Mouse (Mus musculus): ENCODE data around the gene Crcp.
A peak's percentile ranks its signal among the peaks of the same experiment; 100 is the strongest.

The Crcp gene

GRCm38 (mm10) chr5:130029142-130029897, at the start of gene Crcp, which contains the start of gene Asl:
Gene Crcp (plus strand): TSS chr5:130029290.
Gene Asl (minus strand): TSS chr5:130029247.
- DNase-seq (ENCODE audit: low spot score): peak; percentile 80

DNA sequence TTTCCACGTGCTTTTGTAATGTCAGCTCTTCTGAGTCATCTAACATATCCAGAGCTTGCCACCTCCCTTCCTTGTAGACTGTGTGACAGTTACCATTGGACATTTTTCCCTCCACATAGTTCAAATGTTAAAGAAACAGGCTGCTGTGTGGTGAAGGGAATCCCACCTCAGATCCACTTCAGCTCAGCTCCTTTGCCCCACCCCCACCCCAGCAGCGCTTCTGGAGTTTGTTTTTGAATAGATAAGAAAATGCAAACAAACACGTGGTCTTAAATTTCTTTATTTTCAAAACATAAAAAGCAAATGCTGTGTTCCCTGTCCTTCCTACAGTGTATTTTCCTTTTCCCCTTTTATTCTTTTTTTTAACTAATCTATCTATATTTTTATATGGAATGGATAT, 48.9 kb upstream of the Crcp start:
- DNase-seq (ENCODE audit: low spot score): no peak

DNA sequence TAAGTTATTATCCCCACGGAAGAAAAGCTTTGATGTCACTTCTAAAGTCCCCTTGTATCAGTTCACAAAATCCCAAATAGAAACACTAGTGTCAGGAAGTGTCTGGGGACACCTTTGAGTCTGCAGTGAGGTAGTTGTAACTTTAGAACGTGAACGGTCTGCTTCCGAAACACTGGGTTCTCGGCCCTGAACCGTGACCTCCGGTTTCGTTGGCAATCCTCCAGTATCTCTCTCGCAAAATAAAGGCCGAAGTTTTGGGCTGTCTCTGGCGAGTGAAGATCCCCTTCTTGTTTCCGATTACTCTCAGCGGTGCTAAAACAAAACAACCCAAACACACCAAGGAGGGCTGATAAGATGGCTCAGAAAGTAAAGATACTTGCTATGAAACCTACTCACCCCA, 39.7 kb upstream of the Crcp start:
- no peak for DNase-seq (ENCODE audit: low spot score)

DNA sequence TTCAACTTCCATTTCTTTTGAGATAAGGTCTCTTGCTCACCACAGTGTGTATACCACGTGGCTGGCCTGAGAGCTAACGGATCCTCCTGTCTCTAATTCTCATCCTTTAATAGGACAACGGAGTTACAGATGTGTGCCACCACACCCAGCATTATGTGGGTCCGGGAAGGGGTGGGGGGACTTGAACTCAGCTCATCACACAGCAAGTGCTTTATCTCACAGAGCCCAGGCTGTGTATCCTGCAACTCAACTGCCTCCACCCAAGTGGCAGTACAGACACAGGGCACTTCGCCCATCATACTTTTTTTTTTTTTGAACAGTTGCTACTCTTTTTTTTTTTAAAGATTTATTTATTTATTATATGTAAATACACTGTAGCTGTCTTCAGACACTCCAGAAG, 37.2 kb upstream of the Crcp start:
- no peak for DNase-seq (ENCODE audit: low spot score)

GRCm38 (mm10) chr5:129993374-129993773, 35.7 kb upstream of the Crcp start:
- no peak for DNase-seq (ENCODE audit: low spot score)

GRCm38 (mm10) chr5:129994989-129995388, 34.1 kb upstream of the Crcp start:
- no peak for DNase-seq (ENCODE audit: low spot score)

GRCm38 (mm10) chr5:129997700-129998099, 31.4 kb upstream of the Crcp start:
- DNase-seq (ENCODE audit: low spot score): no peak

DNA sequence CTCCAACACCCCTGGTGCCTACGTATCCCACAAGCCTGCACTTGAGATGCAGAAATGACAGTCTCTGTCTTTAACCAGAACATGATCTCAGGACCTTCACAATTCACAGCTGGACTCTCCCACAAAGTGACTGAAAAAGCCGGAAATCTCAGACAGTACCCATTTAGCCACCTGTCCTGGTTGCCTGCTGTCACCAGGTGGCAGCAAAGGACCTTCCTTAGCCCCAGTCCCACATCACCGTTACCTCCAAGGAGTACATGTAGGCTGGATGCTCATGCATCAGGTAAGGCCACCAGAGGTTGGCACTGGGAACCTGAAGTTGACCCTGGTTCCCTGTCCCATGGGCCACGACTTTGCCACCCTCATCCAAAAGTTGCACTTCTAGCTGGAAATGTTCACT, 30.0 kb upstream of the Crcp start:
- peak; percentile 59 for DNase-seq (ENCODE audit: low spot score)

DNA sequence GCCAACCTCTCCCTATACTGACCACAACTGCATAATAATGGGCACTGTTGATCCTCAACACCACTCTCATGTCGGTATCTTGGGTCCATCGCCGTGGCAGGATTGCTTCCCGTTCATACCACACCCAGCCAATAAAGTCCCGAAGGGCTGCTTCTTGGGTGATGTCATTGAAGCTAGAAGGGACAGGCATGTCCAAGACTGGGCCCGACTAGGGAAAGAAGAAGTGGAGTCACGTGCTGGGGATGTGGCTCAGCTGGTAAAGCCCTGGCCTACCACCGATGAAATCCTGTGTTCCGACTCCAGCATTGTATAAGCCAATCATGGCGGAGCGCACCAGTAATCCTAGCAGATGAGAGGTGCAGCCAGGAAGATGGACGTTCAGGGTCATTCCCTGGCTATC, 28.4 kb upstream of the Crcp start:
- DNase-seq (ENCODE audit: low spot score): no peak

DNA sequence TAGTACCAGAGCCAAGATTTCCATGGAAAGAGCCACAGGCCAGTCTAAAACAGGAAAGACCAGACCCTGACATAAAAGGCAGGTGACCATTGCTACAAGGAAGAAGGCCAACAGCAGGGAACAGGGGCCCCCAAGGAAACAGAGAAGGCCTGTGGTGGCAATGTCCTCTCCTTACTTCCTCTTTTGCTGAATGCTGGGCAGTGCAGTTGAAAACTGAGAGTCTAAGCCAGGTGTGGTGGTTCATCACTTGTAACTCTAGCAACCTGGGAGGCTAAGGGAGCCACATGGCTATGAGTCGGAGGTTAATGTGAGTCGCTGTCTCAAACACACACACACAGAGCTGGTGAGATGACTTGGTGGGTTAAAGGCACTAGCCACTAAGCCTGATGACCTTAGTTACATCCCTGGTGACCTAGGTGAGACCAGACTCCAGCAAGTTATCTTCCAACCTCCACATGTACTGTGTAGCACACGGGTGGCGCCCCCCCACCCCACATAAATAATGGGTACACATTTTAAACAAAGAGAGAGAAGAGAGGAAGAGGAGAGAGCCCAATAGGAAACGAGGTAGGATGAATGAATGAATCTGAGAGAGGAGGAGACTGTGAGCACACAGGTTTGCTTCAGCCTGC, 27.6 kb upstream of the Crcp start:
- no peak for DNase-seq (ENCODE audit: low spot score)

- peak; percentile 50 for DNase-seq (ENCODE audit: low spot score)
Measured at GRCm38 (mm10) chr5:130002301-130003146, 26.6 kb upstream of the Crcp start, which contains the start of gene Gusb. Gene Gusb (minus strand): TSS chr5:130003049.

DNA sequence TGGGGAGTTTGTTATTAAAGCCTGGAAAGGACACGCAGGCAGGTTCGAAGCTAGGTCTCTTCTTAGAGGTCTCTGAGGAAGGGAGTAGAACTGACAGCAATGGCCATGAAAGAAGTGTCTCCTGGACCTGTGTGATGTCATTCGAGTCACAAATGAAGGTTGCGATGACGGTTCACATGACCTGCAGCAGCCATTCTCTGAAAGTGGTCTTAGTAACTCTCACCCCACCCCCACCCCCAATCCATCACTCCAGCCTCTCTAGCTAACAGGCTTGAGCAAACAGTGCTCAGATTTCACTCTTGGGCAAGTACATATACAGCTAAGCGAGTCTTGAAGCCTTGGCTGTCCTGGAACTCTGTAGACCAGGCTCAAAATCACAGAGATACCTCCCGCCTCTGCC, 25.9 kb upstream of the Crcp start:
- no peak for DNase-seq (ENCODE audit: low spot score)

GRCm38 (mm10) chr5:130007344-130007743, 21.7 kb upstream of the Crcp start:
- DNase-seq (ENCODE audit: low spot score): no peak

DNA sequence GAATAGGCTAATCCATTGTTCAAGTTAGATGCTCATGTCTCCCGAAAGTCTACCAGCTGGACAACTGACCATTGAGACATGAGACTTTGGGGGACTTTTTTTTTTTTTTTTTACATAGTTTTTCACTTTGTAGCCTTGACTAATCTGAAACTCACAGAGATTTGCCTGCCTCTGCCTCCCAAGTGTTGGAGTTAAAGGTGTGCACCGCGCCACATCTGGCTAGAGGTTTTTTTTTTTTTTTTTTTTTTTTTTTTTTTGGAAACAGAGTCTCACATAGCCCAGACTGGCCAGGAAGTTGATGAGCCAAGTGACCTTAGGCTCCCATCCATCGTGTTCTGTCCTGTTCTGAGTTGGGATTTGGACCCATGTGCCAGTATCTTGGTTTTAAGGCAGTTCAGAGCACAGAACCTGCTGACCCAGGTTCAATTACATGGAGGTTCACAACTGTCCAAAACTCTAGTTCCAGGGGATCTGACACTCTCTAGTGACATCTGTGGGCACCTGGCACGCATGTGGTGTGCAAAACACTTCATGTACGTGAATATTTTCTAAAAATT, 21.0 kb upstream of the Crcp start:
- no peak for DNase-seq (ENCODE audit: low spot score)

- DNase-seq (ENCODE audit: low spot score): no peak
Measured at GRCm38 (mm10) chr5:130009784-130010183, 19.3 kb upstream of the Crcp start.

- DNase-seq (ENCODE audit: low spot score): no peak
Measured at GRCm38 (mm10) chr5:130010961-130011360, 18.1 kb upstream of the Crcp start.

- no peak for DNase-seq (ENCODE audit: low spot score)
Measured at GRCm38 (mm10) chr5:130015104-130015503, 14.0 kb upstream of the Crcp start.

DNA sequence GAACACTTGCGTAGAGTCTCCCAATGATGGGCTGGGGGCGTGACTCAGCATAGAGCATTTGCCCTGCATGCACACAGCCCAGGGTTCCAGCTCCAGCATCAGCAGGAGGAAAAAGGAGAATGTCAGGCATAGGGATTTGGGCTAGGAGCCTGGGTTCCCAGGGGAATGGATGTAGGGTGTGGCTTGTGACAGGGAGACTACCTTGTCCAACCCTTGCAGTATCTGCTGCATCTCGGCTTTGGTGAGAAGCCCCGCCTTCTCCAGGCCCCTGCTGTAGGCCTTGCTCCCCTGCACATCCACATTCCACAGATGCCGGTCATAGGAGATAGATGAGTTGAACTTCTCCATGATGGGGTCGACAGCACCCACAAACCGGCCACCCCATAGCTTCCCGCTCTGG, 9.6 kb upstream of the Crcp start:
- no peak for DNase-seq (ENCODE audit: low spot score)

- no peak for DNase-seq (ENCODE audit: low spot score)
Measured at GRCm38 (mm10) chr5:130021361-130021966, 7.6 kb upstream of the Crcp start.

GRCm38 (mm10) chr5:130022366-130022765, 6.7 kb upstream of the Crcp start:
- no peak for DNase-seq (ENCODE audit: low spot score)

- DNase-seq (ENCODE audit: low spot score): no peak
Measured at GRCm38 (mm10) chr5:130023067-130023766, 5.9 kb upstream of the Crcp start.

Measured in T-cell, adult 2 months (primary cell).